Mouse (Mus musculus) frontal cortex, postnatal 36 days (tissue): ENCODE measurements around the gene Tbc1d32.

Experiments used
- DNase-seq, 2 experiments: peaks; one replicate each; pipeline ENCODE4 v3.0.0; 2022; ENCODE audit warnings: low spot score in 2 of 2

Gene Tbc1d32

GRCm38 (mm10) chr10:56228568-56229209, at the start of gene Tbc1d32:
Tbc1d32 (minus strand) TSS chr10:56228689.
- DNase-seq, result peak; percentile 92 to 93

- peak in 1 of 2 experiments; percentile 3 for DNase-seq
Observed at GRCm38 (mm10) chr10:56227771-56228275, 666 bp downstream of the Tbc1d32 start.

GRCm38 (mm10) chr10:56215797-56216196, 12.7 kb downstream of the Tbc1d32 start:
- DNase-seq, result no peak

GRCm38 (mm10) chr10:56210343-56210742, 18.1 kb downstream of the Tbc1d32 start:
- DNase-seq, result no peak

- no peak for DNase-seq
Observed at GRCm38 (mm10) chr10:56206802-56207404, 21.6 kb downstream of the Tbc1d32 start.

- no peak for DNase-seq
Observed at GRCm38 (mm10) chr10:56204348-56204747, 24.1 kb downstream of the Tbc1d32 start.

- DNase-seq, result no peak
Observed at GRCm38 (mm10) chr10:56199902-56200301, 28.6 kb downstream of the Tbc1d32 start.

GRCm38 (mm10) chr10:56198691-56199090, 29.8 kb downstream of the Tbc1d32 start:
- DNase-seq, result no peak

- no peak for DNase-seq
Observed at GRCm38 (mm10) chr10:56194310-56194709, 34.2 kb downstream of the Tbc1d32 start.

GRCm38 (mm10) chr10:56181727-56182126, 46.8 kb downstream of the Tbc1d32 start:
- DNase-seq, result no peak

- no peak for DNase-seq
Observed at GRCm38 (mm10) chr10:56173184-56173583, 55.3 kb downstream of the Tbc1d32 start.

- peak; percentile 8 to 50 for DNase-seq
Observed at GRCm38 (mm10) chr10:56167721-56168120, 60.8 kb downstream of the Tbc1d32 start.

- peak; percentile 19 to 46 for DNase-seq
Observed at GRCm38 (mm10) chr10:56165758-56166157, 62.7 kb downstream of the Tbc1d32 start.

- DNase-seq, result no peak
Observed at GRCm38 (mm10) chr10:56164411-56164810, 64.1 kb downstream of the Tbc1d32 start.

- no peak for DNase-seq
Observed at GRCm38 (mm10) chr10:56158748-56159147, 69.7 kb downstream of the Tbc1d32 start.

- DNase-seq, result no peak
Observed at GRCm38 (mm10) chr10:56158207-56158606, 70.3 kb downstream of the Tbc1d32 start.

- DNase-seq, result no peak
Observed at GRCm38 (mm10) chr10:56156956-56157355, 71.5 kb downstream of the Tbc1d32 start.

- no peak for DNase-seq
Observed at GRCm38 (mm10) chr10:56148920-56149319, 79.6 kb downstream of the Tbc1d32 start.

GRCm38 (mm10) chr10:56137191-56137590, 91.3 kb downstream of the Tbc1d32 start:
- DNase-seq, result no peak

- DNase-seq, result no peak
Observed at GRCm38 (mm10) chr10:56129642-56130041, 98.8 kb downstream of the Tbc1d32 start.

GRCm38 (mm10) chr10:56126972-56127371, 101.5 kb downstream of the Tbc1d32 start:
- DNase-seq, result no peak

- DNase-seq, result peak in 1 of 2 experiments; percentile 60
Observed at GRCm38 (mm10) chr10:56115636-56116180, 112.8 kb downstream of the Tbc1d32 start.
